Mouse (Mus musculus) frontal cortex, postnatal 10 days (tissue): ENCODE results near the gene Fam181a.

ENCODE experiments used
- DNase-seq, 2 experiments: peaks; one replicate each; pipeline ENCODE4 v3.0.0; 2022; ENCODE audit warnings: low spot score in 2 of 2, mixed read lengths in 1 of 2

Gene Fam181a

GRCm38 (mm10) chr12:103314640-103315361 is 4.0 kb downstream of the Fam181a start:
- DNase-seq: peak in 1 of 2 experiments; percentile 46

- no peak for DNase-seq
Measured at GRCm38 (mm10) chr12:103315831-103316545, 5.2 kb downstream of the Fam181a start.

- no peak for DNase-seq
Measured at GRCm38 (mm10) chr12:103322801-103323200, 12.0 kb downstream of the Fam181a start.

GRCm38 (mm10) chr12:103325156-103325857 is 14.5 kb downstream of the Fam181a start:
- peak; percentile 82 to 86 for DNase-seq

- no peak for DNase-seq
Measured at GRCm38 (mm10) chr12:103326569-103326968, 15.8 kb downstream of the Fam181a start.

GRCm38 (mm10) chr12:103327107-103327506 is 16.3 kb downstream of the Fam181a start:
- DNase-seq: no peak

GRCm38 (mm10) chr12:103328448-103329191 is 17.8 kb downstream of the Fam181a start:
- DNase-seq: no peak

GRCm38 (mm10) chr12:103331491-103331890 is 20.7 kb downstream of the Fam181a start:
- DNase-seq: no peak

- no peak for DNase-seq
Measured at GRCm38 (mm10) chr12:103332879-103333278, 22.1 kb downstream of the Fam181a start.

GRCm38 (mm10) chr12:103333426-103333825 is 22.7 kb downstream of the Fam181a start:
- DNase-seq: no peak

- no peak for DNase-seq
Measured at GRCm38 (mm10) chr12:103336766-103337165, 26.0 kb downstream of the Fam181a start.

GRCm38 (mm10) chr12:103338162-103338798 is 27.5 kb downstream of the Fam181a start:
- DNase-seq: no peak

GRCm38 (mm10) chr12:103341212-103341611 is 30.4 kb downstream of the Fam181a start:
- DNase-seq: no peak

GRCm38 (mm10) chr12:103343456-103343855 is 32.7 kb downstream of the Fam181a start:
- DNase-seq: no peak

GRCm38 (mm10) chr12:103344934-103345333 is 34.2 kb downstream of the Fam181a start:
- no peak for DNase-seq

GRCm38 (mm10) chr12:103346945-103347344 is 36.2 kb downstream of the Fam181a start:
- no peak for DNase-seq

GRCm38 (mm10) chr12:103347406-103347805 is 36.6 kb downstream of the Fam181a start:
- no peak for DNase-seq

GRCm38 (mm10) chr12:103348506-103348905 is 37.7 kb downstream of the Fam181a start:
- peak in 1 of 2 experiments; percentile 77 for DNase-seq

- DNase-seq: no peak
Measured at GRCm38 (mm10) chr12:103352735-103353134, 42.0 kb downstream of the Fam181a start.

- DNase-seq: peak in 1 of 2 experiments; percentile 40
Measured at GRCm38 (mm10) chr12:103353538-103353937, 42.8 kb downstream of the Fam181a start.

- DNase-seq: no peak
Measured at GRCm38 (mm10) chr12:103355746-103356414, 45.1 kb downstream of the Fam181a start, which contains the start of gene Asb2. TSS of gene Asb2 (minus strand) at chr12:103356001.
